Mouse (Mus musculus) kidney, postnatal 25 days (tissue): ENCODE measurements around the gene Igll1.

Experiments
- DNase-seq, 2 experiments: peaks; one replicate each; pipeline ENCODE4 v3.0.0; 2021; ENCODE audit warnings: mixed read lengths in 2 of 2

Igll1 gene

DNA sequence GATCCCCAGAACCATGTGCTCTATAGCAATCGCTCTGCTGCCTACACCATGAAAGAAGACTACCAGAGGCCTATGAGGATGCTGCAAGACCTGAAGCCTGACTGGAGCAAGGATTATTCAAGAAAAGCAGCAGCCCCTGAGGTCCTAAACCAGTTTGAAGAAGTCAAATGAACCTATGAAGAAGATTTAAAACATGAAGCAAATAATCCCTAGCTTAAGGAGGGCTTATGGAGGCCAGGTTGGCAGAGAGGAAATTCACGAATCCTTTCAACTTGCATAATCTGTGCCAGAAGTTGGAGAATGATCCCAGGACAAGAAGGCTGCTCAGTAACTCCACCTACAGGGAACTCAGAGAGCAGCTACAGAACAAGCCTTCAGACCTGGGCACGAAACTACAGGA, 11.4 kb downstream of the Igll1 start:
- DNase-seq = no peak

DNA sequence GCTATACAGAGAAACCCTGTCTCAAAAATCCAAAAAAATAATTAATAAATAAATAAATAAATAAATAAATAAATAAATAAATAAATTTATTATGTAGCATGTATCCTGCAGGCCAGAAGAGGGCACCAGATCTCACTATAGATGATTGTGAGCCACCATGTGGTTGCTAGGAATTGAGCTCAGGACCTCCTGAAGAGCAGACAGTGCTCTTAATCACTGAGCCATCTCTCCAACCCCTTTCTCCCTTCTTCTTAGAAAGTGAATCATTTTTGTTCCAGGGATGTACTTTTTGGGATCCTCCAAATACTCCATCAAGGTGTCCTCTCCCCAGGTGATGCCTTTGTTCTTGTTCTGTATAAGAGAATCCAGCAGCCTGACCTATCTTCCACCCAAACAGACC, 14.6 kb downstream of the Igll1 start:
- no peak for DNase-seq

GRCm38 (mm10) chr16:16829671-16830070, 34.1 kb downstream of the Igll1 start:
- no peak for DNase-seq

DNA sequence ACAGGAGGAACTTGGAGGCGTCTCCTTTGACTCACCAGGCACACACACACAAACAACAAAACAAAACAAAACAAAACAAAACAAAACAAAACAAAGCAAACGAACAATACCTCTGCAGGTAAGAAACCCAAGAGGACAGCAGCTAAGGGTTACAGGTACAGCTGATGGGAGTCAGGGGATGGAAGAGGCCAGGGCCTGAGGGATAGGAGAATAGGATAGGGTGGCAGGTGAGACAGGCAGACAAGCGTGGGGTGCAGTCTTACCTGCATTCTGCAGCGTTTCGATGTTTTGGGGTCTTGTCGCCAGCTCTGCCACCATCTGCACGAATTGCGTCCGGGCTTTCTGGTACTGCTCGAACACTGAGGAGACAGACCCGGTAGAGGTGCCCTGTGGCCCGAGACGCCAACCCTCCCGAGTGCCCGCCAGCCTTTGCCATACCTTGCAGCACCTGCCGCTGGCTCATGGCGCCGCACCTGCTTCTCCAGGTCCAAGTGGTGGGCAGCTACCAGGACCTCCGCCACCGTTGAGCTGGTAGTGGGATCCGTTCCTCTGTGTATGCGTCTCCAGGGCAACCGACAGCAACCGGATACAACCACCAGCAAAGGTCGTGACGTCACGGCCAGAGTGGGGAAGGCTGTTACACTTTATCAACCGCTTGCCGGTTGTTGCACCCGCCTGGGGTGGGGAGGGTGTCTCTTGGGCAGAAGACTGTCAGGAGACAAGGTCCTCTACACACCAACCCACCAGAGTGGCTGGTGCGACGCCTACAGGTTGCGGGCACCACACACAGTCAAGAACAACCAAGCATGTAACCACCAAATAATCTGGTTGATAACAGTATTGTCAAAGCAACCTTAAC, 34.8 kb downstream of the Igll1 start, which contains the start of gene Spag6l:
TSS of gene Spag6l (minus strand) at position 700 of the 859 bp plus-strand sequence.
- DNase-seq = peak; percentile 57 to 72

GRCm38 (mm10) chr16:16826223-16826622, 37.6 kb downstream of the Igll1 start:
- no peak for DNase-seq

DNA sequence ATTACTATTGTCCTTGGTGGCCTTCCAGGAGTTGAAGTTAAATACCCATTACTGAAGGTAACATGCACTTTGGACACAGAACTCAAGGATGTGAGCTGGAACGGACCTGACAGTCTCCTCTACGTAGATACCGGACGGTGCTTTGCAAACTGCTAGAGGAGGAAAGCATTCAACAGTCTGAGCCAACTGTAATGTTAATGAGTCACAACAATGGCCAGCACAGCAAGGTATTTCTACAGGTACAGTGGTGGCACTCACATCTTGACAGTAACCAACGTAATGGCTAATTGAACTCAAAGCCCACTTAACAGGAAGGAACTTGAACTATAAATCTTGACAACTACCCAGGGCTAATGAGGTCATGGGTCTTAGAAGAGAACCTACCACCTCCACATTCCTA, 38.3 kb downstream of the Igll1 start:
- DNase-seq = no peak
